Mouse (Mus musculus) spleen, adult 2 months (tissue): ENCODE results near the gene Hivep1.

Source experiments
- CTCF ChIP-seq: fragments of 200-500 bp; IDR thresholded peaks from 2 replicates; pipeline ENCODE4 v1.5.1; 2011; ENCODE audit warnings: mild to moderate bottlenecking, inconsistent platforms; ENCODE audit not compliant: insufficient read depth, insufficient read length, insufficient replicate concordance; ENCODE audit errors: extremely low read depth
- POLR2A ChIP-seq: fragments of 200-500 bp; IDR thresholded peaks from 2 replicates; pipeline ENCODE4 v1.6.1; 2011; ENCODE audit warnings: low read depth, low read length, inconsistent platforms

DNA sequence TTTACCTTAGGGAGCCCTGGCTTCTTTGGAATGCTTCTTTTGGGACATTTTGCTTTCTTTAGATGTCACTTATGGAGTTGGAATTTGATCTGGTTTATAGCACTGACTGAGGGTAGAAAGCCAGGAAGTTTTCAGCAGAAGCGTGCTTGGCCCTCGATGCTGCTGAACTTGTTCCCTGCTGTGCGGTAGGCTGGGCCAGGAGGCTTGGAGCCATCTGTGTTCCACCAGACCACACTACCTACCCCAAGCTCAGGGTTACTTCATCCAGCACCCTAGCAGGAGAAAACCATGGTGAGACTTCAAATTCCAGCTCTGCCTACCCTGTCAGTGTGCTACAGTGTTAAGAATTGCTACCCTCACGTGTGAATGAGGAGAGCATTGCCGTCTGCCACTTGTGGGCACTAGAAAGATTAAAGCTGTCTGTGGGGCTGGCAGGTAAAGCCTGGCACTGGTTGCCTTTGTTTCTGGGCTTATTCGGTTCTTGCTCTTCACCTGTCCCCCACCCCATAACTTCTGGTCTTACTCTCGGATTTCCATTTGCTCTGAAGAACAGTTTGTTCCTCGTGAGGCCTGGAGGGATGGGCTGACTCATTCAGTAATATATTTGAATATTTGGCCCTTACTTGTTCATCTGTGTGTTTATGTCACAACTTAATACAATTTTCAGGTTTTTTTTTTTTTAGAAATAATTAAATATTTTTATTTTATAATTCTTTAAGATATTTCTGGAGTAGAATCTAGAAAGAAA lies 40.7 kb downstream of the Hivep1 start:
- TF ChIP-seq CTCF (no peak), POLR2A (no peak)
